Mouse (Mus musculus) ES-Bruce4 (cell line): ENCODE data around the gene Rnf169. TPM values are rescaled to one million over a fixed set of nuclear protein-coding genes. Genes with fewer than 3 reads are reported as not detected.

Experiments
- H3K27ac ChIP-seq: 2 replicates; pipeline ENCODE4 v1.5.1; 2012; ENCODE audit warnings: low read length, inconsistent platforms; ENCODE audit not compliant: insufficient read depth
- H3K27me3 ChIP-seq: 2 replicates; pipeline ENCODE4 v1.6.1; 2012; ENCODE audit warnings: mild to moderate bottlenecking, low read length, inconsistent platforms; ENCODE audit not compliant: control insufficient read depth, poor library complexity, insufficient read depth, severe bottlenecking
- H3K36me3 ChIP-seq: 2 replicates; pipeline ENCODE4 v1.6.1; 2012; ENCODE audit warnings: inconsistent platforms, mild to moderate bottlenecking, low read length, moderate library complexity; ENCODE audit not compliant: control insufficient read depth, poor library complexity, insufficient read depth, severe bottlenecking
- H3K4me1 ChIP-seq: one replicate; pipeline ENCODE4 v1.8.1; 2011; ENCODE audit warnings: low read length; ENCODE audit not compliant: control insufficient read depth, insufficient read depth
- H3K4me3 ChIP-seq: 2 replicates; pipeline ENCODE4 v1.5.1; 2011; ENCODE audit warnings: low read depth, mild to moderate bottlenecking, low read length
- H3K9ac ChIP-seq: 2 replicates; pipeline ENCODE4 v1.6.1; 2012; ENCODE audit warnings: low read depth, mild to moderate bottlenecking, inconsistent platforms; ENCODE audit not compliant: poor library complexity, severe bottlenecking
- H3K9me3 ChIP-seq: replicated peaks from 2 replicates; pipeline ENCODE4 v1.6.1; 2012; ENCODE audit warnings: mild to moderate bottlenecking, low read length, inconsistent platforms; ENCODE audit not compliant: control insufficient read depth, poor library complexity, insufficient read depth, severe bottlenecking
- CTCF ChIP-seq: IDR thresholded peaks from one replicate; pipeline ENCODE4 v1.8.1; 2011; ENCODE audit warnings: low read depth, low read length
- EP300 ChIP-seq: IDR thresholded peaks from 2 replicates; pipeline ENCODE4 v1.6.1; 2011; ENCODE audit warnings: low read depth, low read length; ENCODE audit not compliant: insufficient read depth
- POLR2A ChIP-seq: IDR thresholded peaks from one replicate; pipeline ENCODE4 v1.8.1; 2011; ENCODE audit warnings: low read length; ENCODE audit not compliant: insufficient read depth
- polyA plus RNA-seq: library from polyadenylated mRNA; stranded (reverse); fragments of >200 nt; gene quantifications from 2 replicates; pipeline ENCODE4 v1.2.4, GENCODE M21; 2011; ENCODE audit warnings: low read depth; ENCODE audit not compliant: missing spikeins, insufficient read depth, insufficient read length

The Rnf169 gene
- polyA plus RNA-seq, 1 experiment = 56.4 TPM

- no peaks in the 10 kb centered on the region for H3K36me3 ChIP-seq
- H3K4me1 ChIP-seq = no peaks in the 10 kb centered on the region
- H3K9ac ChIP-seq = no peak overlapping the region
- TF ChIP-seq EP300 (no peak), POLR2A (no peak), CTCF (no peak)
- H3K4me3 ChIP-seq = no peak overlapping the region
- H3K27ac ChIP-seq = no peak overlapping the region
- H3K27me3 ChIP-seq = no peaks in the 10 kb centered on the region
- no peaks in the 10 kb centered on the region for H3K9me3 ChIP-seq
These were observed 78.0 kb downstream of the Rnf169 start for GRCm38 (mm10) chr7:99902208-99902607.

GRCm38 (mm10) chr7:99896905-99897304 is 83.3 kb downstream of the Rnf169 start:
- no peak overlapping the region for H3K27ac ChIP-seq
- H3K36me3 ChIP-seq = no peaks in the 10 kb centered on the region
- no peak overlapping the region for H3K9ac ChIP-seq
- H3K4me1 ChIP-seq = no peaks in the 10 kb centered on the region
- TF ChIP-seq CTCF = no peak
- no peak for TF ChIP-seq POLR2A
- TF ChIP-seq EP300 = no peak
- no peaks in the 10 kb centered on the region for H3K27me3 ChIP-seq
- no peak overlapping the region for H3K4me3 ChIP-seq
- no peaks in the 10 kb centered on the region for H3K9me3 ChIP-seq

GRCm38 (mm10) chr7:99894478-99894877 is 85.8 kb downstream of the Rnf169 start:
- Histone ChIP-seq H3K27ac (no peak overlapping the region), H3K4me1 (no peaks in the 10 kb centered on the region), H3K4me3 (no peak overlapping the region), H3K9ac (no peak overlapping the region), H3K36me3 (no peaks in the 10 kb centered on the region), H3K9me3 (no peaks in the 10 kb centered on the region), H3K27me3 (no peaks in the 10 kb centered on the region)
- TF ChIP-seq EP300 = no peak
- TF ChIP-seq POLR2A = no peak

GRCm38 (mm10) chr7:99893967-99894366 is 86.3 kb downstream of the Rnf169 start:
- Histone ChIP-seq H3K36me3 (no peaks in the 10 kb centered on the region), H3K9ac (no peak overlapping the region), H3K9me3 (no peaks in the 10 kb centered on the region), H3K27ac (no peak overlapping the region), H3K4me3 (no peak overlapping the region), H3K4me1 (no peaks in the 10 kb centered on the region), H3K27me3 (no peaks in the 10 kb centered on the region)
- TF ChIP-seq EP300 = no peak
- no peak for TF ChIP-seq POLR2A
- no peak for TF ChIP-seq CTCF

- Histone ChIP-seq H3K9ac (no peak overlapping the region), H3K36me3 (no peaks in the 10 kb centered on the region), H3K4me1 (no peaks in the 10 kb centered on the region), H3K9me3 (no peaks in the 10 kb centered on the region), H3K4me3 (no peak overlapping the region), H3K27ac (no peak overlapping the region), H3K27me3 (no peaks in the 10 kb centered on the region)
- no peak for TF ChIP-seq EP300
- no peak for TF ChIP-seq CTCF
- TF ChIP-seq POLR2A = no peak
These were observed 87.9 kb downstream of the Rnf169 start for GRCm38 (mm10) chr7:99892351-99892750.

GRCm38 (mm10) chr7:99891471-99891870 is 88.8 kb downstream of the Rnf169 start:
- Histone ChIP-seq H3K9ac (no peak overlapping the region), H3K27ac (no peak overlapping the region), H3K4me3 (no peak overlapping the region), H3K27me3 (no peaks in the 10 kb centered on the region), H3K4me1 (no peaks in the 10 kb centered on the region), H3K9me3 (no peaks in the 10 kb centered on the region), H3K36me3 (no peaks in the 10 kb centered on the region)
- TF ChIP-seq POLR2A (no peak), EP300 (no peak), CTCF (no peak)
